Mouse (Mus musculus) neural tube, embryonic 13.5 days (tissue): ENCODE measurements around the gene Runx2. TPM values are rescaled to one million over a fixed set of nuclear protein-coding genes. Genes with fewer than 3 reads are reported as not detected.

Source experiments
- ATAC-seq: fragments of 200-750 bp; cut with Nextera tagmentation; 2 replicates; pipeline ENCODE4 v1.8.0; 2017; ENCODE audit warnings: low read depth, mild to moderate bottlenecking, moderate TSS enrichment, moderate library complexity
- H3K27ac ChIP-seq: fragments of 300-500 bp; sonication (generic); replicated peaks from 2 replicates; pipeline ENCODE4 v1.5.1; 2015; ENCODE audit warnings: moderate library complexity, mild to moderate bottlenecking, inconsistent platforms
- H3K27me3 ChIP-seq: fragments of 300-500 bp; sonication (generic); 2 replicates; pipeline ENCODE4 v1.6.1; 2015; ENCODE audit warnings: mild to moderate bottlenecking, inconsistent platforms
- H3K36me3 ChIP-seq: fragments of 300-500 bp; sonication (generic); 2 replicates; pipeline ENCODE4 v1.6.1; 2015; ENCODE audit warnings: mild to moderate bottlenecking, inconsistent platforms
- H3K4me1 ChIP-seq: fragments of 300-500 bp; sonication (generic); replicated peaks from 2 replicates; pipeline ENCODE4 v1.6.1; 2015; ENCODE audit warnings: inconsistent platforms
- H3K4me2 ChIP-seq: fragments of 300-500 bp; sonication (generic); 2 replicates; pipeline ENCODE4 v1.6.1; 2015; ENCODE audit warnings: inconsistent platforms, mild to moderate bottlenecking, moderate library complexity
- H3K4me3 ChIP-seq: fragments of 300-500 bp; sonication (generic); 2 replicates; pipeline ENCODE4 v1.5.1; 2015; ENCODE audit warnings: mild to moderate bottlenecking, inconsistent platforms
- H3K9ac ChIP-seq: fragments of 300-500 bp; sonication (generic); 2 replicates; pipeline ENCODE4 v1.6.1; 2015; ENCODE audit warnings: moderate library complexity, mild to moderate bottlenecking, inconsistent platforms
- H3K9me3 ChIP-seq: fragments of 300-500 bp; sonication (generic); 2 replicates; pipeline ENCODE4 v1.6.1; 2016; ENCODE audit warnings: inconsistent platforms
- WGBS: fragments of 180-500 bp; shearing (Covaris S2); methylation state at CpG from one replicate; pipeline ENCODE4 v1.1.7; 2015; 5-methylcytosine and 5-hydroxymethylcytosine counted together
- polyA plus RNA-seq: library from polyadenylated mRNA; unstranded; fragments of >200 nt; fragmentation: Nextera tagmentation; extraction: Ambion mirVana; gene quantifications from 2 replicates; pipeline ENCODE4 v1.2.1, GENCODE M21; 2015

Gene Runx2
- polyA plus RNA-seq, 1 experiment from 2014 or later = 0.59 TPM

- no peak overlapping the region for H3K4me3 ChIP-seq
- peak overlapping the region; percentile 26; the same call in 1 of the 2 replicates for H3K4me2 ChIP-seq
- H3K4me1 ChIP-seq = peaks cover 15% of the 10 kb centered on the region
- no peak overlapping the region for H3K27ac ChIP-seq
- 39% methylated on average over 11 of the region's 11 CpGs for WGBS
- no peak overlapping the region for H3K9ac ChIP-seq
- ATAC-seq = no peak
- no peaks in the 10 kb centered on the region for H3K27me3 ChIP-seq
- no peaks in the 10 kb centered on the region for H3K9me3 ChIP-seq
- H3K36me3 ChIP-seq = no peaks in the 10 kb centered on the region
Observed at GRCm38 (mm10) chr17:44669985-44670384, 144.6 kb downstream of the Runx2 start.

- no peak overlapping the region for H3K4me2 ChIP-seq
- H3K36me3 ChIP-seq = no peaks in the 10 kb centered on the region
- no peak overlapping the region for H3K4me3 ChIP-seq
- H3K4me1 ChIP-seq = peaks cover 15% of the 10 kb centered on the region
- H3K27ac ChIP-seq = no peak overlapping the region
- 89% methylated on average over 5 of the region's 5 CpGs for WGBS
- no peak for ATAC-seq
- no peak overlapping the region for H3K9ac ChIP-seq
- no peaks in the 10 kb centered on the region for H3K9me3 ChIP-seq
- no peaks in the 10 kb centered on the region for H3K27me3 ChIP-seq
Observed at GRCm38 (mm10) chr17:44667346-44667745, 147.3 kb downstream of the Runx2 start.

GRCm38 (mm10) chr17:44663872-44664271, 150.7 kb downstream of the Runx2 start:
- no peak overlapping the region for H3K4me3 ChIP-seq
- no peak for ATAC-seq
- no peak overlapping the region for H3K27ac ChIP-seq
- H3K4me1 ChIP-seq = no peaks in the 10 kb centered on the region
- no peaks in the 10 kb centered on the region for H3K36me3 ChIP-seq
- 78% methylated on average over 7 of the region's 7 CpGs for WGBS
- no peaks in the 10 kb centered on the region for H3K9me3 ChIP-seq
- H3K4me2 ChIP-seq = no peak overlapping the region
- no peak overlapping the region for H3K9ac ChIP-seq
- H3K27me3 ChIP-seq = no peaks in the 10 kb centered on the region

- H3K27ac ChIP-seq = no peak overlapping the region
- H3K4me2 ChIP-seq = no peak overlapping the region
- ATAC-seq = no peak
- H3K9me3 ChIP-seq = no peaks in the 10 kb centered on the region
- H3K4me1 ChIP-seq = no peaks in the 10 kb centered on the region
- H3K9ac ChIP-seq = no peak overlapping the region
- 78% methylated on average over 1 of the region's 1 CpGs for WGBS
- H3K27me3 ChIP-seq = no peaks in the 10 kb centered on the region
- H3K4me3 ChIP-seq = no peak overlapping the region
- H3K36me3 ChIP-seq = no peaks in the 10 kb centered on the region
Observed at GRCm38 (mm10) chr17:44663208-44663607, 151.4 kb downstream of the Runx2 start.

- ATAC-seq = no peak
- Histone ChIP-seq H3K9ac (no peak overlapping the region), H3K27me3 (no peaks in the 10 kb centered on the region), H3K36me3 (no peaks in the 10 kb centered on the region), H3K4me1 (no peaks in the 10 kb centered on the region), H3K4me3 (no peak overlapping the region), H3K27ac (no peak overlapping the region), H3K4me2 (no peak overlapping the region), H3K9me3 (no peaks in the 10 kb centered on the region)
- WGBS = 89% methylated on average over 6 of the region's 6 CpGs
Observed at GRCm38 (mm10) chr17:44662080-44662706, 152.4 kb downstream of the Runx2 start.

GRCm38 (mm10) chr17:44660121-44660806, 154.3 kb downstream of the Runx2 start:
- no peaks in the 10 kb centered on the region for H3K4me1 ChIP-seq
- no peak for ATAC-seq
- no peaks in the 10 kb centered on the region for H3K36me3 ChIP-seq
- no peak overlapping the region for H3K4me3 ChIP-seq
- H3K27me3 ChIP-seq = no peaks in the 10 kb centered on the region
- no peaks in the 10 kb centered on the region for H3K9me3 ChIP-seq
- H3K27ac ChIP-seq = no peak overlapping the region
- H3K9ac ChIP-seq = no peak overlapping the region
- H3K4me2 ChIP-seq = no peak overlapping the region
- 79% methylated on average over 7 of the region's 7 CpGs for WGBS

- H3K27me3 ChIP-seq = no peaks in the 10 kb centered on the region
- no peaks in the 10 kb centered on the region for H3K9me3 ChIP-seq
- no peaks in the 10 kb centered on the region for H3K4me1 ChIP-seq
- no peak overlapping the region for H3K27ac ChIP-seq
- no peaks in the 10 kb centered on the region for H3K36me3 ChIP-seq
- no peak overlapping the region for H3K4me3 ChIP-seq
- WGBS = 86% methylated on average over 4 of the region's 4 CpGs
- ATAC-seq = no peak
- no peak overlapping the region for H3K9ac ChIP-seq
- H3K4me2 ChIP-seq = no peak overlapping the region
Observed at GRCm38 (mm10) chr17:44654503-44654902, 160.1 kb downstream of the Runx2 start.

- H3K27me3 ChIP-seq = no peaks in the 10 kb centered on the region
- no peak overlapping the region for H3K27ac ChIP-seq
- peaks cover 7% of the 10 kb centered on the region for H3K4me1 ChIP-seq
- H3K36me3 ChIP-seq = no peaks in the 10 kb centered on the region
- 89% methylated on average over 3 of the region's 3 CpGs for WGBS
- H3K9me3 ChIP-seq = no peaks in the 10 kb centered on the region
- no peak overlapping the region for H3K4me2 ChIP-seq
- no peak overlapping the region for H3K4me3 ChIP-seq
- H3K9ac ChIP-seq = no peak overlapping the region
- no peak for ATAC-seq
Observed at GRCm38 (mm10) chr17:44653081-44653480, 161.5 kb downstream of the Runx2 start.

GRCm38 (mm10) chr17:44652054-44652453, 162.5 kb downstream of the Runx2 start:
- Histone ChIP-seq H3K4me3 (no peak overlapping the region), H3K27ac (no peak overlapping the region), H3K9ac (no peak overlapping the region), H3K27me3 (no peaks in the 10 kb centered on the region), H3K36me3 (no peaks in the 10 kb centered on the region), H3K4me2 (no peak overlapping the region), H3K4me1 (peaks cover 7% of the 10 kb centered on the region), H3K9me3 (no peaks in the 10 kb centered on the region)
- 86% methylated on average over 7 of the region's 7 CpGs for WGBS
- no peak for ATAC-seq

GRCm38 (mm10) chr17:44651613-44652012, 163.0 kb downstream of the Runx2 start:
- Histone ChIP-seq H3K4me2 (no peak overlapping the region), H3K36me3 (no peaks in the 10 kb centered on the region), H3K9ac (no peak overlapping the region), H3K9me3 (no peaks in the 10 kb centered on the region), H3K27me3 (no peaks in the 10 kb centered on the region), H3K4me1 (peaks cover 7% of the 10 kb centered on the region), H3K4me3 (no peak overlapping the region), H3K27ac (no peak overlapping the region)
- no peak for ATAC-seq
- 87% methylated on average over 8 of the region's 8 CpGs for WGBS

- Histone ChIP-seq H3K27ac (no peak overlapping the region), H3K4me3 (no peak overlapping the region), H3K36me3 (no peaks in the 10 kb centered on the region), H3K4me1 (peaks cover 7% of the 10 kb centered on the region), H3K4me2 (no peak overlapping the region), H3K9me3 (no peaks in the 10 kb centered on the region), H3K27me3 (no peaks in the 10 kb centered on the region), H3K9ac (no peak overlapping the region)
- ATAC-seq = no peak
- WGBS = 81% methylated on average over 2 of the region's 2 CpGs
Observed at GRCm38 (mm10) chr17:44650431-44650830, 164.2 kb downstream of the Runx2 start.

- H3K4me1 ChIP-seq = peaks cover 7% of the 10 kb centered on the region
Observed at GRCm38 (mm10) chr17:44649056-44649455, 165.5 kb downstream of the Runx2 start.

GRCm38 (mm10) chr17:44647916-44648315, 166.7 kb downstream of the Runx2 start:
- Histone ChIP-seq H3K27ac (no peak overlapping the region), H3K27me3 (no peaks in the 10 kb centered on the region), H3K4me2 (no peak overlapping the region), H3K4me1 (peaks cover 7% of the 10 kb centered on the region), H3K4me3 (no peak overlapping the region), H3K36me3 (no peaks in the 10 kb centered on the region), H3K9ac (no peak overlapping the region), H3K9me3 (no peaks in the 10 kb centered on the region)
- no peak for ATAC-seq
- 74% methylated on average over 6 of the region's 6 CpGs for WGBS

More at GRCm38 (mm10) chr17:44649056-44649455, 165.5 kb downstream of the Runx2 start:
- no peaks in the 10 kb centered on the region for H3K9me3 ChIP-seq
- no peaks in the 10 kb centered on the region for H3K27me3 ChIP-seq
- H3K27ac ChIP-seq = no peak overlapping the region
- no peak overlapping the region for H3K9ac ChIP-seq
- WGBS = 7% methylated on average over 8 of the region's 8 CpGs
- no peaks in the 10 kb centered on the region for H3K36me3 ChIP-seq
- H3K4me2 ChIP-seq = no peak overlapping the region
- no peak overlapping the region for H3K4me3 ChIP-seq
- no peak for ATAC-seq
